Mouse (Mus musculus): ENCODE measurements at regions not wholly inside any gene's neighbourhood (a gene's known extent, or its start where the extent isn't known, plus 50 kb on each side); places are given as distances from the start of the nearest gene placed in this dataset.

DNA sequence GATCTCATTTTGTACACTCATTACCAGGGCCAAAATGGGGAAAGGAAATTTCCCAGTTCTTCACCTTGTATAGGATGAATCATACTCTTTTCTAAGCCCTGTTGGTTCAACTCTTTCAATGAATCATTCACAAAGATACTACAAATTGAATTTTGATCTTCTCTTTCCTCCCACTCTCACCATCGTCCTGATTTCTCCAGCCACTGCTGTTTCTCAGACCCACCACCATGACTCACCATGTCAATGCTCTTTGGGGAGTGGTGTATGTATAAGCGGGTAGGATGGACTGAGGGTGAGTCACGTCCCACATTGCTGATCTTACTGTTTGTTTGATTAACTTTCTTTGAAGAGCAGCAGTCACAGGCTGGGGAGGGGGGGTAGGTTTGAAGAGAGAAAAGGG, 412.3 kb upstream of the Gm10131 start:
- TF ChIP-seq POLR2A (IDR thresholded peaks at IDR 0.05; ENCODE audit: low read depth, low read length) (no peak), CTCF (conservative IDR thresholded peaks at IDR 0.05; ENCODE audit: insufficient read depth, insufficient read length, low read depth, low read length) (no peak)
